Mouse (Mus musculus) small intestine, adult 2 months (tissue): ENCODE data around the gene Lpp. TPM values are rescaled to one million over a fixed set of nuclear protein-coding genes. Genes with fewer than 3 reads are reported as not detected.

ENCODE experiments used
- H3K27ac ChIP-seq: fragments of 200-500 bp; 2 replicates; pipeline ENCODE4 v1.5.1; 2012; ENCODE audit warnings: low read depth, low read length, control low read depth, inconsistent platforms; ENCODE audit not compliant: insufficient read depth
- H3K27me3 ChIP-seq: fragments of 200-500 bp; 2 replicates; pipeline ENCODE4 v1.6.1; 2012; ENCODE audit warnings: mild to moderate bottlenecking, moderate library complexity, low read length, inconsistent platforms; ENCODE audit not compliant: control insufficient read depth, insufficient read depth
- H3K36me3 ChIP-seq: fragments of 200-500 bp; 2 replicates; pipeline ENCODE4 v1.6.1; 2012; ENCODE audit warnings: mild to moderate bottlenecking, low read length, control low read depth, inconsistent platforms; ENCODE audit not compliant: control insufficient read depth, insufficient read depth
- H3K4me1 ChIP-seq: fragments of 200-500 bp; 2 replicates; pipeline ENCODE4 v1.6.1; 2012; ENCODE audit warnings: low read length, inconsistent platforms, mixed read lengths; ENCODE audit not compliant: control insufficient read depth, insufficient read depth, insufficient read length
- H3K4me3 ChIP-seq: fragments of 200-500 bp; 2 replicates; pipeline ENCODE4 v1.5.1; 2012; ENCODE audit warnings: low read depth, mild to moderate bottlenecking, control low read depth, inconsistent platforms, low read length, moderate library complexity
- CTCF ChIP-seq: fragments of 200-500 bp; IDR thresholded peaks from 2 replicates; pipeline ENCODE4 v1.5.1; 2012; ENCODE audit warnings: low read depth, mild to moderate bottlenecking, control low read depth, inconsistent platforms, low read length, moderate library complexity, mixed read lengths; ENCODE audit not compliant: insufficient replicate concordance, insufficient read length; ENCODE audit errors: extremely low read depth
- POLR2A ChIP-seq: fragments of 200-500 bp; IDR thresholded peaks from 2 replicates; pipeline ENCODE4 v1.6.1; 2012; ENCODE audit warnings: low read depth, mild to moderate bottlenecking, control low read depth, inconsistent platforms, low read length, moderate library complexity
- WGBS: fragments of 180-500 bp; shearing (Covaris S2); methylation state at CpG from one replicate; pipeline ENCODE4 v1.1.7; 2018; 5-methylcytosine and 5-hydroxymethylcytosine counted together
- polyA plus RNA-seq: library from polyadenylated mRNA; depleted of rRNA; stranded (reverse); fragments of >200 nt; gene quantifications from 2 replicates; pipeline ENCODE4 v1.2.3, GENCODE M21; 2012

Gene Lpp
- polyA plus RNA-seq, 1 experiment, result 23.6 TPM

DNA sequence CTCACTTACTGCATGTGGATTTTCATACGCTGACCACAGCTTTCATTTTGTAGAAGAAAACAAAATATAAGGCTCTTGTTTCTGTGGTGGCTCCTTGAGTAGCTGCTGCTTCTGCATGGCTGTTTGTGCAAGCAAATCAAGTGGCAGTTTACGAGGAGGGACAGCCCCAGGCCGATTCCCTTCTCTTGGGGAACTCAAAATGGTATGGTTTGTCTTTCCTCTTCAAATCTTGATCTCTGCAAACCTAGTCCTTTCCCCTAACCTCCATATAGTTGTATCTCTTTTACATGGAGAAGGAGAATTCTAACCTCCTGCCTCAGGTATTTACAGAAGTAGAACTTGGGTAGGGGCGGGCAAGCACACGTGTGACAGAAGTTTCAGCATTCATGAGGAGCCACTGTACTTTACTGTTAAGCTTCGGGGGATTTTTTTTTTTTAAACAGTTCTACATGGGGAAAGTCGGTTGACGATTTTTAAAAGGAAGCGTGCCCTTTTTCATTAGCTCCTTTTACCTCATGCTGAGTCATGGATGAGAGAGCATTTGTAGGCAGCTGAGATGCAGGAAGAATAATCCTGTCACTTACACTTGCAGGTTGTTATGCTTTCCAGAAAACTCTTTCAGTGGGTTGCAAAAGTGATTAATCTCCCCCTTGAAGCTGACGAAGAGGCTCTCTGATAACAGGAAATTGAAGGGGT, 344.2 kb downstream of the Lpp start:
- H3K4me3 ChIP-seq, result no peak overlapping the region
- WGBS, result 76% methylated on average over 10 of the region's 10 CpGs
- no peak overlapping the region for H3K27ac ChIP-seq
- no peaks in the 10 kb centered on the region for H3K27me3 ChIP-seq
- H3K4me1 ChIP-seq, result no peaks in the 10 kb centered on the region
- no peaks in the 10 kb centered on the region for H3K36me3 ChIP-seq
- TF ChIP-seq POLR2A (no peak), CTCF (no peak)

DNA sequence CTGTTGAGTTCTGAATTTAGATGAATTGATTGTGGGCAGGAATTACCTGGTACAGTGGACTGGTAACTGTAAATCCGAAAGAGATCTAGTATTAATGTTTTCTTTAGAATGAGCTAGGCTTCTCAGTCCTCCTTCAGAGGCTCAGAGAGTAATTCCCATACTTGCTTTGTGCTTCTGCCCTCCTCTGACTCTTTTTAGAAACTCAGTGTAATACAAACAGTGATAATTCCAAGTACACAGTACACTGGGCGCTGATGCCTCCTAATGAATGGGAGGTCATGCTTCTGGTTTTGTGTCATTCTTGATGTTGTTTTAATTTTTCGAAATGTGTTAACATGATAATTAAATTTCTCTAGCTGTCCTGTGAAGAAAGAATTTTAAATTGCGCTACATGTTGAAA, 347.4 kb downstream of the Lpp start:
- Histone ChIP-seq H3K4me3 (no peak overlapping the region), H3K27ac (no peak overlapping the region), H3K4me1 (no peaks in the 10 kb centered on the region), H3K36me3 (no peaks in the 10 kb centered on the region), H3K27me3 (no peaks in the 10 kb centered on the region)
- 95% methylated on average over 4 of the region's 4 CpGs for WGBS
- TF ChIP-seq CTCF, result no peak
- TF ChIP-seq POLR2A, result no peak

DNA sequence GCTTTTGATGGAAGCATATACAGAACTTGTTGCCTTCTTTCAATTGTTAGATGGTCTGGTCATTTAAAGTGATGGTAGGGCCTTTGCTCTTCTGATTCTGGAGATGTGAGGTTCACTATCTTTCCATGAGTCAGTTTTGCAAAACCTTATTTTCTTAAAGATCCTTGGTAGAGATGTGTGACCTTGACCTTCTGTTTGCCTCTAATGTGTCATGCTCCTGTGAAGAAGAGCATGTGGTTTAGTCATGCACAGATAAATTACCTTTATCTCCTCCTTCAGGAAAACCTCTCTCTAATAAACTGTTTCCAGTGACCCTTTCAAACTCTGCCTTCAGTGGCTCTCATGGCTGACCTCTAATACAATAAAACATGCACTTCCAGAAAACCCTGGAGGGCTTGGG, 356.5 kb downstream of the Lpp start:
- Histone ChIP-seq H3K27me3 (no peaks in the 10 kb centered on the region), H3K4me1 (no peaks in the 10 kb centered on the region), H3K4me3 (no peak overlapping the region), H3K27ac (no peak overlapping the region), H3K36me3 (no peaks in the 10 kb centered on the region)
- no peak for TF ChIP-seq CTCF
- no peak for TF ChIP-seq POLR2A

DNA sequence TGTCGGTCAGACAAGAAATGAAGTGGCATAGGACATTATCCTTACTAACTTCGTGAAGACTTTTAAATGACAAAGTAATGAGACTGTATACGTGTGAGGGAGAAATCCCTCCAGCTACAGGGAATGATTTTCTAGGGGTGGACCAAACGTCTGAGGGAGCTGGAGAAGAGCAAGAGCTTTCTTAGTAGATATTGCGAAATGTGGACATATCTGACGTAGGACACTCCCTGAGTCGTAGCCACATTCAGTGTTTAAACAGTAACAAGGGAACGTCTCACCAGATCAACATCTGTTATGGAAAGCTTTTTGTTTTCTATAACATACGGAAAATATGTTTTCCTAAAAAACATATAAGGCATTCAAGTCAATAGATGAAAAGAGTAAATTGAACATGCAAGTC, 362.8 kb downstream of the Lpp start:
- TF ChIP-seq CTCF (no peak), POLR2A (no peak)
- Histone ChIP-seq H3K4me3 (no peak overlapping the region), H3K36me3 (no peaks in the 10 kb centered on the region), H3K27ac (no peak overlapping the region), H3K4me1 (no peaks in the 10 kb centered on the region), H3K27me3 (no peaks in the 10 kb centered on the region)
- WGBS, result 64% methylated on average over 9 of the region's 9 CpGs

DNA sequence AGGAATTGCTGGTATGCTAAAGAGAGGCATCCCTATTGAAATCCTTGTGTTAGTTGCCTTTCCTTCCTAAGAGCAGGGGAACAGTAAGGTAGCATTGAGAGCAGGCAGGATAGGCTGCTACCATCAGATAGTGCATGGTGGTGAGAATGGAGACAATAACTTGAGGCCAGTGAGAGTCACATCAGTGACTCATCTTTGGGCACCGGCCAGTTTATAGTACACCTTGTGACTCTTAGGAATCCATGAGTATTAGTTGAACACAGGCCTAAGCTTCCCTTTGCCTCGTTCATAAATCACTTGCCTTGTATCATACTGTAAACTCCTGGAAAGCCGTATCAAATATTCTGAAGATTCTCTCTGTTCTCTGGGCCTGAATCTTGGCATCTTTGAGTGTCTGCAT, 372.7 kb downstream of the Lpp start:
- 78% methylated on average over 3 of the region's 3 CpGs for WGBS
- peaks cover 9% of the 10 kb centered on the region for H3K36me3 ChIP-seq

DNA sequence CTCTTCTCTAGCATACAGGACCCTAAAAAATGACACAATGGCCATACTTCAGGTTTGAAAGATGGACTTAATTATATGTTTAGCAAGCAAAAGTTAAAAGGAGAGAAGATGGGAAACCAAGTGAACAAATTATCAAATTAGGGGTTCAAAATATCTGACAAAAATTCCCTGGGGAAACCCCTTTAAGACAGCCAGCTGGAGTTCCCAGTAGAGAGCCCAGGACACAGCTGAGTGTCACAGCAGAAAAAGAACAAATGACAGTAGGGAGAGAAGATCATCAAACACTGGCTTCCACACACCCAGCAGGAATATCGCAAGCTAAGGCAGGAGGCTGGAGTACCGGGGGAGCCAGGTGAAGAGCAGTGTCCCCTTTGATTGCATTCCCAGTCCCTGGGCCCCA, 373.3 kb downstream of the Lpp start:
- Histone ChIP-seq H3K4me3 (no peak overlapping the region), H3K27ac (no peak overlapping the region), H3K27me3 (no peaks in the 10 kb centered on the region), H3K36me3 (peaks cover 7% of the 10 kb centered on the region), H3K4me1 (0 out of 2 replicates have a peak, but pooled peaks cover 2% of the 10 kb centered on the region)
- TF ChIP-seq POLR2A (no peak), CTCF (no peak)
- 93% methylated on average over 2 of the region's 2 CpGs for WGBS

More for the DNA sequence above, 372.7 kb downstream of the Lpp start:
- Histone ChIP-seq H3K27ac (no peak overlapping the region), H3K4me3 (no peak overlapping the region), H3K27me3 (no peaks in the 10 kb centered on the region), H3K4me1 (0 out of 2 replicates have a peak, but pooled peaks cover 2% of the 10 kb centered on the region)
- TF ChIP-seq CTCF (no peak), POLR2A (no peak)

DNA sequence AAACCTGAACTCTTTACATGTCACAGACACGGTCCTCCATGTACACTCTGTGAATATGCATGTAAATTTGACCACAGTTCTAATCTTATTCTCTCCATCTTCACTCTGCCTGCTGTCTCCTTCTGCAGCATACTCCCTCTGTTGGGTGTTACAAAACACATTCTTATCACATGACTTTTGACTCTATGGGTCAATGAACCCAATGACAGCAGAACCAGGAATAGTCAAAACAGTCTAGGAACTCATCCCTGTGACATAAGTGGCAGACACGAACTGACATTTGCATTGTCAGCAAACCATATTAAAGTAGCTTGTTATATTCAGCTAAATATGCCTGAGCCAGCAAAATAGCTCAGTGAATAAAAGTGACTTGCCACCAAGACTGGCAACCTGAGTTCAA, 383.7 kb downstream of the Lpp start:
- Histone ChIP-seq H3K4me1 (no peaks in the 10 kb centered on the region), H3K36me3 (0 out of 2 replicates have a peak, but pooled peaks cover 2% of the 10 kb centered on the region), H3K4me3 (no peak overlapping the region), H3K27me3 (no peaks in the 10 kb centered on the region), H3K27ac (no peak overlapping the region)
- no peak for TF ChIP-seq POLR2A
- TF ChIP-seq CTCF, result no peak
- WGBS, result 75% methylated on average over 2 of the region's 2 CpGs
